Mouse (Mus musculus): ENCODE measurements around the gene 5730522E02Rik. TPM values are rescaled to one million over a fixed set of nuclear protein-coding genes. Genes with fewer than 3 reads are reported as not detected.

5730522E02Rik gene
- polyA plus RNA-seq, 1 experiment from 2014 or later, result 1.3 TPM

GRCm38 (mm10) chr11:26013527-26013926 lies 197.0 kb downstream of the 5730522E02Rik start:
- Histone ChIP-seq H3K9ac (ENCODE audit: low read depth, low read length) (no peak overlapping the region), H3K4me2 (no peak overlapping the region), H3K4me3 (ENCODE audit: low read depth, low read length) (no peak overlapping the region), H3K4me1 (replicated peaks; ENCODE audit: control insufficient read depth, insufficient read depth, low read length) (no peaks in the 10 kb centered on the region), H3K27me3 (replicated peaks; ENCODE audit: control insufficient read depth, insufficient read depth, low read length) (no peaks in the 10 kb centered on the region), H3K27ac (ENCODE audit: low read depth, low read length) (no peak overlapping the region), H3K9me3 (ENCODE audit: control insufficient read depth, low read length) (no peaks in the 10 kb centered on the region), H3K36me3 (ENCODE audit: control insufficient read depth, insufficient read depth, low read length) (no peaks in the 10 kb centered on the region)
- no peak for ATAC-seq (replicated peaks; ENCODE audit: low FRiP score)
- DNase-seq (ENCODE audit: low spot score), result no peak
- 66% methylated on average over 2 of the region's 2 CpGs for WGBS

GRCm38 (mm10) chr11:26004018-26004417 lies 206.5 kb downstream of the 5730522E02Rik start:
- Histone ChIP-seq H3K27me3 (replicated peaks; ENCODE audit: control insufficient read depth, insufficient read depth, low read length) (no peaks in the 10 kb centered on the region), H3K36me3 (ENCODE audit: control insufficient read depth, insufficient read depth, low read length) (no peaks in the 10 kb centered on the region), H3K9ac (ENCODE audit: low read depth, low read length) (no peak overlapping the region), H3K4me2 (no peak overlapping the region), H3K27ac (ENCODE audit: low read depth, low read length) (no peak overlapping the region), H3K4me1 (replicated peaks; ENCODE audit: control insufficient read depth, insufficient read depth, low read length) (no peaks in the 10 kb centered on the region), H3K4me3 (ENCODE audit: low read depth, low read length) (no peak overlapping the region), H3K9me3 (ENCODE audit: control insufficient read depth, low read length) (no peaks in the 10 kb centered on the region)
- WGBS, result 72% methylated on average over 4 of the region's 4 CpGs
- no peak for ATAC-seq (replicated peaks; ENCODE audit: low FRiP score)
- DNase-seq (ENCODE audit: low spot score), result no peak

GRCm38 (mm10) chr11:25999738-26000137 lies 210.8 kb downstream of the 5730522E02Rik start:
- no peaks in the 10 kb centered on the region for H3K9me3 ChIP-seq (ENCODE audit: control insufficient read depth, low read length)
- ATAC-seq (replicated peaks; ENCODE audit: low FRiP score) (no peak), DNase-seq (ENCODE audit: low spot score) (no peak)
- H3K4me3 ChIP-seq (ENCODE audit: low read depth, low read length), result no peak overlapping the region
- no peak overlapping the region for H3K9ac ChIP-seq (ENCODE audit: low read depth, low read length)
- no peaks in the 10 kb centered on the region for H3K4me1 ChIP-seq (replicated peaks; ENCODE audit: control insufficient read depth, insufficient read depth, low read length)
- no peaks in the 10 kb centered on the region for H3K36me3 ChIP-seq (ENCODE audit: control insufficient read depth, insufficient read depth, low read length)
- H3K27me3 ChIP-seq (replicated peaks; ENCODE audit: control insufficient read depth, insufficient read depth, low read length), result no peaks in the 10 kb centered on the region
- 78% methylated on average over 5 of the region's 5 CpGs for WGBS
- no peak overlapping the region for H3K27ac ChIP-seq (ENCODE audit: low read depth, low read length)
- H3K4me2 ChIP-seq, result no peak overlapping the region

GRCm38 (mm10) chr11:25997469-25997868 lies 213.1 kb downstream of the 5730522E02Rik start:
- H3K36me3 ChIP-seq (ENCODE audit: control insufficient read depth, insufficient read depth, low read length), result no peaks in the 10 kb centered on the region
- no peak overlapping the region for H3K9ac ChIP-seq (ENCODE audit: low read depth, low read length)
- DNase-seq (ENCODE audit: low spot score) (no peak), ATAC-seq (replicated peaks; ENCODE audit: low FRiP score) (no peak)
- no peaks in the 10 kb centered on the region for H3K27me3 ChIP-seq (replicated peaks; ENCODE audit: control insufficient read depth, insufficient read depth, low read length)
- no peaks in the 10 kb centered on the region for H3K4me1 ChIP-seq (replicated peaks; ENCODE audit: control insufficient read depth, insufficient read depth, low read length)
- H3K4me3 ChIP-seq (ENCODE audit: low read depth, low read length), result no peak overlapping the region
- no peaks in the 10 kb centered on the region for H3K9me3 ChIP-seq (ENCODE audit: control insufficient read depth, low read length)
- 77% methylated on average over 4 of the region's 4 CpGs for WGBS
- no peak overlapping the region for H3K4me2 ChIP-seq
- no peak overlapping the region for H3K27ac ChIP-seq (ENCODE audit: low read depth, low read length)

- Histone ChIP-seq H3K9me3 (ENCODE audit: control insufficient read depth, low read length) (no peaks in the 10 kb centered on the region), H3K36me3 (ENCODE audit: control insufficient read depth, insufficient read depth, low read length) (no peaks in the 10 kb centered on the region), H3K27me3 (replicated peaks; ENCODE audit: control insufficient read depth, insufficient read depth, low read length) (no peaks in the 10 kb centered on the region), H3K4me2 (no peak overlapping the region), H3K4me1 (replicated peaks; ENCODE audit: control insufficient read depth, insufficient read depth, low read length) (no peaks in the 10 kb centered on the region), H3K27ac (ENCODE audit: low read depth, low read length) (no peak overlapping the region), H3K9ac (ENCODE audit: low read depth, low read length) (no peak overlapping the region), H3K4me3 (ENCODE audit: low read depth, low read length) (no peak overlapping the region)
- 39% methylated on average over 2 of the region's 2 CpGs for WGBS
- DNase-seq (ENCODE audit: low spot score) (no peak), ATAC-seq (replicated peaks; ENCODE audit: low FRiP score) (no peak)
These were observed 216.4 kb downstream of the 5730522E02Rik start for GRCm38 (mm10) chr11:25994128-25994527.

GRCm38 (mm10) chr11:25992216-25992615 lies 218.3 kb downstream of the 5730522E02Rik start:
- no peak overlapping the region for H3K4me2 ChIP-seq
- no peaks in the 10 kb centered on the region for H3K4me1 ChIP-seq (replicated peaks; ENCODE audit: control insufficient read depth, insufficient read depth, low read length)
- no peaks in the 10 kb centered on the region for H3K9me3 ChIP-seq (ENCODE audit: control insufficient read depth, low read length)
- no peaks in the 10 kb centered on the region for H3K27me3 ChIP-seq (replicated peaks; ENCODE audit: control insufficient read depth, insufficient read depth, low read length)
- DNase-seq (ENCODE audit: low spot score), result no peak
- no peaks in the 10 kb centered on the region for H3K36me3 ChIP-seq (ENCODE audit: control insufficient read depth, insufficient read depth, low read length)
- no peak overlapping the region for H3K27ac ChIP-seq (ENCODE audit: low read depth, low read length)
- H3K9ac ChIP-seq (ENCODE audit: low read depth, low read length), result no peak overlapping the region
- 89% methylated on average over 1 of the region's 1 CpGs for WGBS
- H3K4me3 ChIP-seq (ENCODE audit: low read depth, low read length), result no peak overlapping the region
- no peak for ATAC-seq (replicated peaks; ENCODE audit: low FRiP score)

GRCm38 (mm10) chr11:25978736-25979276 lies 231.8 kb downstream of the 5730522E02Rik start:
- H3K9ac ChIP-seq (ENCODE audit: low read depth, low read length), result no peak overlapping the region
- 76% methylated on average over 5 of the region's 5 CpGs for WGBS
- H3K27me3 ChIP-seq (replicated peaks; ENCODE audit: control insufficient read depth, insufficient read depth, low read length), result no peaks in the 10 kb centered on the region
- H3K36me3 ChIP-seq (ENCODE audit: control insufficient read depth, insufficient read depth, low read length), result no peaks in the 10 kb centered on the region
- no peaks in the 10 kb centered on the region for H3K4me1 ChIP-seq (replicated peaks; ENCODE audit: control insufficient read depth, insufficient read depth, low read length)
- DNase-seq (ENCODE audit: low spot score) (no peak), ATAC-seq (replicated peaks; ENCODE audit: low FRiP score) (no peak)
- H3K9me3 ChIP-seq (ENCODE audit: control insufficient read depth, low read length), result no peaks in the 10 kb centered on the region
- no peak overlapping the region for H3K27ac ChIP-seq (ENCODE audit: low read depth, low read length)
- H3K4me2 ChIP-seq, result no peak overlapping the region
- H3K4me3 ChIP-seq (ENCODE audit: low read depth, low read length), result no peak overlapping the region

- Histone ChIP-seq H3K27me3 (replicated peaks; ENCODE audit: control insufficient read depth, insufficient read depth, low read length) (no peaks in the 10 kb centered on the region), H3K4me2 (no peak overlapping the region), H3K4me3 (ENCODE audit: low read depth, low read length) (no peak overlapping the region), H3K9me3 (ENCODE audit: control insufficient read depth, low read length) (no peaks in the 10 kb centered on the region), H3K27ac (ENCODE audit: low read depth, low read length) (no peak overlapping the region), H3K4me1 (replicated peaks; ENCODE audit: control insufficient read depth, insufficient read depth, low read length) (no peaks in the 10 kb centered on the region), H3K36me3 (ENCODE audit: control insufficient read depth, insufficient read depth, low read length) (no peaks in the 10 kb centered on the region), H3K9ac (ENCODE audit: low read depth, low read length) (no peak overlapping the region)
- WGBS, result 83% methylated on average over 5 of the region's 5 CpGs
- no peak for ATAC-seq (replicated peaks; ENCODE audit: low FRiP score)
- DNase-seq (ENCODE audit: low spot score), result no peak
These were observed 269.1 kb downstream of the 5730522E02Rik start for GRCm38 (mm10) chr11:25941504-25941903.

- ATAC-seq (replicated peaks; ENCODE audit: low FRiP score) (no peak), DNase-seq (ENCODE audit: low spot score) (no peak)
- H3K4me3 ChIP-seq (ENCODE audit: low read depth, low read length), result no peak overlapping the region
- H3K9ac ChIP-seq (ENCODE audit: low read depth, low read length), result no peak overlapping the region
- H3K9me3 ChIP-seq (ENCODE audit: control insufficient read depth, low read length), result no peaks in the 10 kb centered on the region
- no peak overlapping the region for H3K27ac ChIP-seq (ENCODE audit: low read depth, low read length)
- no peaks in the 10 kb centered on the region for H3K4me1 ChIP-seq (replicated peaks; ENCODE audit: control insufficient read depth, insufficient read depth, low read length)
- H3K4me2 ChIP-seq, result no peak overlapping the region
- H3K27me3 ChIP-seq (replicated peaks; ENCODE audit: control insufficient read depth, insufficient read depth, low read length), result no peaks in the 10 kb centered on the region
- H3K36me3 ChIP-seq (ENCODE audit: control insufficient read depth, insufficient read depth, low read length), result no peaks in the 10 kb centered on the region
- 76% methylated on average over 4 of the region's 4 CpGs for WGBS
These were observed 269.8 kb downstream of the 5730522E02Rik start for GRCm38 (mm10) chr11:25940716-25941294.
